Mouse (Mus musculus): Measurements from ENCODE around the gene Fry. TPM values are rescaled to one million over a fixed set of nuclear protein-coding genes. Genes with fewer than 3 reads are reported as not detected.

The Fry gene
- total RNA-seq (2021), result 36.2 and 47.5 TPM in 2 replicates
- long read RNA-seq, transcript Fry-206 (11 exons, 2,204 nt), result major isoform, 6 of 23 reads
- long read RNA-seq, partial matches to known transcripts, result 7 of 23 reads
- long read RNA-seq, other reads (novel, unspliced or antisense), result 9 of 23 reads

- peak; percentile 96 for DNase-seq
These were observed at the start of gene Fry for GRCm38 (mm10) chr5:150118455-150119241. TSS of gene Fry (plus strand) at chr5:150118645.

GRCm38 (mm10) chr5:150070086-150070485 lies 48.4 kb upstream of the Fry start:
- no peak for DNase-seq

GRCm38 (mm10) chr5:150071738-150072137 lies 46.7 kb upstream of the Fry start:
- no peak for DNase-seq

- DNase-seq, result no peak
These were observed 38.3 kb upstream of the Fry start for GRCm38 (mm10) chr5:150079866-150080797.

GRCm38 (mm10) chr5:150082696-150083095 lies 35.7 kb upstream of the Fry start:
- DNase-seq, result no peak

GRCm38 (mm10) chr5:150083190-150083589 lies 35.3 kb upstream of the Fry start:
- no peak for DNase-seq

- DNase-seq, result peak; percentile 21
These were observed 20.8 kb upstream of the Fry start for GRCm38 (mm10) chr5:150097620-150098019.

GRCm38 (mm10) chr5:150098754-150099153 lies 19.7 kb upstream of the Fry start:
- DNase-seq, result no peak

- peak; percentile 15 for DNase-seq
These were observed 16.7 kb upstream of the Fry start for GRCm38 (mm10) chr5:150101789-150102188.

GRCm38 (mm10) chr5:150106358-150106757 lies 12.1 kb upstream of the Fry start:
- no peak for DNase-seq

- DNase-seq, result no peak
These were observed 7.2 kb upstream of the Fry start for GRCm38 (mm10) chr5:150111236-150111635.

- no peak for DNase-seq
These were observed 4.4 kb upstream of the Fry start for GRCm38 (mm10) chr5:150114007-150114406.

GRCm38 (mm10) chr5:150114778-150115177 lies 3.7 kb upstream of the Fry start:
- no peak for DNase-seq

- DNase-seq, result peak; percentile 21
These were observed 3.0 kb upstream of the Fry start for GRCm38 (mm10) chr5:150115271-150116092.

- no peak for DNase-seq
These were observed 2.1 kb upstream of the Fry start for GRCm38 (mm10) chr5:150116216-150116905.

- no peak for DNase-seq
These were observed 1.6 kb upstream of the Fry start for GRCm38 (mm10) chr5:150116906-150117216.

GRCm38 (mm10) chr5:150118124-150118454 lies 356 bp upstream of the Fry start:
- DNase-seq, result no peak

GRCm38 (mm10) chr5:150120676-150121075 lies 2.2 kb downstream of the Fry start:
- DNase-seq, result no peak

GRCm38 (mm10) chr5:150122095-150122494 lies 3.6 kb downstream of the Fry start:
- no peak for DNase-seq

GRCm38 (mm10) chr5:150122571-150122970 lies 4.1 kb downstream of the Fry start:
- DNase-seq, result peak; percentile 5

- no peak for DNase-seq
These were observed 7.5 kb downstream of the Fry start for GRCm38 (mm10) chr5:150125920-150126319.

- no peak for DNase-seq
These were observed 10.0 kb downstream of the Fry start for GRCm38 (mm10) chr5:150128432-150128831.
